Mouse (Mus musculus) left cerebral cortex, postnatal 25 days (tissue): ENCODE results near the gene Dgkd. TPM values are rescaled to one million over a fixed set of nuclear protein-coding genes. Genes with fewer than 3 reads are reported as not detected.

Experiments
- DNase-seq, 2 experiments: peaks; one replicate each; pipeline ENCODE4 v3.0.0; 2022; ENCODE audit warnings: low spot score in 2 of 2, mixed read lengths in 1 of 2
- intact Hi-C: fragments of 180-260 bp; cut with DNase I; formaldehyde crosslinking; loops from one replicate; pipeline ENCODE4 v1.15.1; 2025
- total RNA-seq, 2 experiments: library from RNA; stranded (reverse); gene quantifications; 2 replicates each; pipeline ENCODE4 v1.2.3; 2021

Dgkd gene
- total RNA-seq, 2 experiments from 2014 or later, result 106 to 107 TPM

DNA sequence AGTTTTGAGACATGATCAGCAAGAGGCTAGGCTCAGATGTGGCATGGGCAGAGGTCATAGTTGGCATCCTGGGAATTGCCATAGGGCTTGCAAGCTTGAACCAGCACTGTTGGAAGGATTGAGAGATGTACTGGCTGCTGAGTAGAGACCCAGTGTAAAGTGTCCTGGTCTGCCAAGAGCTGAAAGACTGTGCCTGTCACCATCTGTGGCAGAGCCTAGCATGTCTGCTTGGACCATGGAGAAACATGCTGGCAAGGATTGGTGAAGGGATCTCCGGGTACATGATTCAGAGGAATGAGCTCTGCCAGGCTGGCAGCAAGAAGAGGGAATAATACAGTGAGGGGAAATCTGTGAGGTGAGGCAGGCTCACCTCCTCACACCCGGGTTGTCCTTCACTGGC lies 65.0 kb downstream of the Dgkd start:
- DNase-seq, result no peak
- intact Hi-C loops, result no loop called here

- intact Hi-C loops, result loop anchor here (5.0 kb wide), 2 partner anchors 158 to 473 kb away; no protein-coding TSS in a partner anchor
- DNase-seq, result no peak
Measured at GRCm38 (mm10) chr1:87920056-87920614, 67.0 kb downstream of the Dgkd start.

DNA sequence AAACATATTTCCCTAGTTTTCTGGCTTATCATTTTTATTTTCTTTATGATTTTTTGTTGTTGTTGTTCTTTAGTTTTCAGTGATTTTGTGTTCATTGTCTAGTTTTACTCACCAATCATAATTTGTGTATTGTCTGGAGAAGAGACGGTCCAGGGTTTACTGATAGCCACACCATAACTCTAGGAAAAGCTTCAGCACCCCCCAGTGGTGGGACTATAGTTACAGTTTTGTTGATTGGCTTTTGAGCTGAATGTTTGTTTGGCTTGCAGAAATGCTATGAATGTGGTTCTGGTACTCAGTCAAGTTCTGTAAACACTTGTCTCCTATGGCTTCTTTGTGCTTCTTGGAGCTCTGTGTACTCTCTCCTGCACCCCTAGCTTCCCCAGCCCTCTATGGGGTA lies 69.6 kb downstream of the Dgkd start:
- intact Hi-C loops, result loop anchor here (2.0 to 5.0 kb wide), 3 partner anchors 140 to 475 kb away; no protein-coding TSS in a partner anchor
- DNase-seq, result peak in 1 of 2 experiments; percentile 55

DNA sequence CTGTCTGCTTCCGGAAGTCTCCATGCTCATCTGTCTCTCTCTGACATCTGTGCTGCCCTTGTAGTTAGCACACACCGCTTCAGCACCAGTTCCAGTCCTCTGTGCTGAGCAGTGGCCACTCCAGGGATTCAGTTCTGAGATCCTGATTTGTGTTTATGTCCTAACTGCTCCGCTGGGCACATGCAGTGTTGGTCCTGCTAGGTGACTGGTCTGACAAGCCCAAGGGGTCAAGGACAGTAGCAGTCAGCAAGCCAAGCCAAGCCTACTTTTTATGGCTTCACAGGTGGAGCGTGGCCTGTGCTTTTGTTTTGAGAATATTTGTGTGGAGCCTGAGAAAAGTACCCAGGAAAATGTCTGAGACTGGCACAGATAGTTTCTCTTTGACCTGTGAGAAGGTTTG lies 71.8 kb downstream of the Dgkd start:
- intact Hi-C loops, result loop anchor here (5.0 kb wide), 2 partner anchors 163 to 478 kb away; no protein-coding TSS in a partner anchor
- no peak for DNase-seq

DNA sequence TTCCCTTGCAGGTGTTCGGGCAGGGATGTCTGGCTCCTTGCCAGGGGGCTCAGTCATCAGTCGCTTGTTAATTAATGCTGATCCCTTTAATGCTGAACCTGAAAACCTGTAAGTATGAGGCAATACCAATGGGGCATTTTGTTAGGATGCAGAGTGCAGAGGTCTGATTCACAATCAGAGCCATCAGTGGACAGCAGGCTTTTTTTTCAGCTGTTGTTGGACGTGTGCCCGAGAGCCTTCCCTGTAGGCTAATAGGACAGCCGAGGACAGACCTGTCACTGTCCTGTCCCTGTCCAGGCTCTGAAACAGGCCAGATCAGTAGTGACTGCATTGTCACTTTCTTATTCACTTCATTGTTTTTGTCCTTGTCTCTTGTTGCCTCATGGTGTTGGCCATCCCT lies 76.6 kb downstream of the Dgkd start:
- DNase-seq, result no peak
- intact Hi-C loops, result loop anchor here (5.0 kb wide), 1 partner anchor 72 kb away; no protein-coding TSS in a partner anchor

DNA sequence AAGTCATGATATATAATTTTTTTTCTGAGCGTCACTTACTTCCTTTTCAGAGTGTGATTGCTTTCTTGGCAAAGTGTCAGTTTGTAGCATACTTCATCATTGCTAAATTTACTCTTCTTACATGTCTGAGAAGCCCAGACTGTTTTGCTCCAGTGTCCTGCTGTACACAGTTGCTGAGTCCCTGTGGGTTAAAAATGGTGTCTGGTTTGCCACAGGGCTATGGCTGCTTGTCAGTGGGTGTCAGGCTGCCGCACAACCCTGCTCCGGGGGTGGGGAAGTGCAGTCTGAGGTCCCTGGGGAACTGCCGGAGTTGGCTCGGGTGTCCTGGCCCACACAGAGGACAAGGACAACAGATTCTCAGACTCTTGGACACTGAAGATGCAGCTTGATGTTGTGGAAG lies 80.0 kb downstream of the Dgkd start:
- intact Hi-C loops, result loop anchor here (5.0 kb wide), 1 partner anchor 76 kb away; no protein-coding TSS in a partner anchor
- DNase-seq, result peak in 1 of 2 experiments; percentile 69

- intact Hi-C loops, result no loop called here
- DNase-seq, result peak in 1 of 2 experiments; percentile 69
Measured at GRCm38 (mm10) chr1:87935095-87935494, 82.0 kb downstream of the Dgkd start.

DNA sequence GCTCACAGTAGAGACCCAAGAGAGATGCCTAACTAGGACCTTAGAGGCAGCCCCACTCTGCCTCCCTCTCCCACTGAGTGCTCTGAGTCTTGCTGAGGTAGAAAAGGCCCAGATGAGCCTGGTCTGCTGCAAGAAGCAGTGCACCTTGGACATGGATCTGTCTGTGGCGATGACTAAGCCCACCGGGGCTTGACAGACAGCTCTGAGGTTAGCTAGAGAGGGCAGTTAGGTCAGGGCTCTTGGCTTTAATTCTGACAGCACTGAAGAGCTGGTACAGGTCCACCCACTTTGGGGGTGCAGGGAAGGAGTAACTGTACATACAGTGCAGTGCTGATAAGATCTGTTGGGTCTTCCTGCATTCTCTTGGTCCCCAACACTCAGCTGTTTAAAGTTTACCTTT lies 82.5 kb downstream of the Dgkd start:
- intact Hi-C loops, result no loop called here
- DNase-seq, result no peak

DNA sequence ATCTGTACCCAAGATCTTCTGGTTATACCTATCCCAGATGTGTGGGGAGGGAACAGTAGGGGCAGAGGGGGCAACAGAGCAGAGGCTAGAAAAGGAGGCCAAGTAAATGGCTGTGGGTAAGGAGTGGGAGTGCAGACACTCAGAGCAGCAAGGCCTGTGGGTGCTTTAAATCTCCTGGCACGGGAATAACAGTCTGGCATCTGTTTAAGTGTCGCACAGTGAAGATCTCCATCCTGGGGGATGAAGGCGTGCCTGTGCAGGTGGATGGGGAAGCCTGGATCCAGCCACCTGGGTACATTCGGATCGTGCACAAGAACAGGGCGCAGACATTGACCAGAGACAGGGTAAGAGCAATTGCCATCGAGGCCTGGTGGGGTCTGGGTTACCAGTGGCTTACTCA lies 83.0 kb downstream of the Dgkd start:
- peak; percentile 46 to 82 for DNase-seq
- intact Hi-C loops, result no loop called here

- intact Hi-C loops, result no loop called here
- peak in 1 of 2 experiments; percentile 43 for DNase-seq
Measured at GRCm38 (mm10) chr1:87936516-87936915, 83.4 kb downstream of the Dgkd start.

DNA sequence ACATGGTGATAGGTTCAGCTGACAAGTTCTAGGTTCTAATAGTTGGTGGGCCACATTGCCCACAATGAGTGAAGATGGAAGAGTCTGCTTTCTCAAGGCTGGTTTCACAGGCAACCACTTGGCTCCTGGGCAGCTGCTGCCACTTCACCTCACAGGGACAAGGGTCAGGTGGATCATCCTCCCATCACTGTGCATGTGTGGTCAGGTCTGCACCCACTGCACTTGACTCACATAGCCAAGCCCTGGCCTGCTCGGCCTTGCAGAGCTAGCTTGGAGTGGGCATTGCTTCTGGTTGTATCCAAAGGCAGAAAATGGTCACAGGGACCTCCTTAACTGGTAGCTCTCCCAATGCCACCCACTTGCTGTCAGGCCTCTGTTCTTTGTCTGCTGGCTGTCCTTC lies 88.7 kb downstream of the Dgkd start:
- intact Hi-C loops, result no loop called here
- no peak for DNase-seq

DNA sequence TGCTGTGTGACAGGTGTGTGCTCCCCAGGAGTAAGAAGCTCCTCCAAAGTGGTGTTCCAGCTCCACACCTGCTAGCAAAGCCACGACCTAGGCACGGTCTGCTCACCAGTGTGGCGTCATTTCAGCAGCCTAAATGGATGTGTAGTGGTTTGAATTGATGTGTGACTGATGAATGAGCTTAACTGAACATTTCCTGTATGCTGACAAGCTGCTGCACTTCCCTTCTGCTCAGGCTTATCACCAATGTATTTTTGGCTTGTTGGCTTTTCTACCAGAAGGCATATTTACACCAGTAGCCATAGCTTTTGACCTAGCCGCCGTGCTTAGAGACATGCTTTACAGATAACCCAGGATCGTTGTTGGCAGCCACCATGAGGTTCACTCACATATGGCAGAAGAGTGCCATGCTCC lies 94.6 kb downstream of the Dgkd start:
- intact Hi-C loops, result no loop called here
- DNase-seq, result no peak

DNA sequence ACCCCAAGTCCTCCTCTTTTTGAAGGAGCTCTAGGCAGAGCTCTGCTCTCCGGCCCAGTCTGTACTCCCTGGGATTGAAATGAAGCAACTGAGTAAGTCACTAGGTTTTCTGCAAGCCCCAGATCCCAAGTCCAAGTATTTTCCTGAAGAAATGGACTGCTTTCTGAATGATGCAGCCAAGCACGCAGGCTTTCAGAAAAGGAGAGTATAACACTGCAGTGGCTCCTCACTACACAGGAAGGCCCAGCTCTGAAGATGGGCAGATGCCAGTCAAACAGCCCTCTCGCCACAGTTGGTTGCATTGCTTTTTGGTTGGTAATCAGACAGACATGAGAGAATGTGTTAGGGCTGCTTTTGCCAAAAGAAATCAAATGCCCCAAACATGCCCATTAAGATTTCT lies 98.6 kb downstream of the Dgkd start:
- DNase-seq, result no peak
- intact Hi-C loops, result no loop called here

GRCm38 (mm10) chr1:87953073-87953472 lies 100.0 kb downstream of the Dgkd start:
- DNase-seq, result no peak
- intact Hi-C loops, result no loop called here

DNA sequence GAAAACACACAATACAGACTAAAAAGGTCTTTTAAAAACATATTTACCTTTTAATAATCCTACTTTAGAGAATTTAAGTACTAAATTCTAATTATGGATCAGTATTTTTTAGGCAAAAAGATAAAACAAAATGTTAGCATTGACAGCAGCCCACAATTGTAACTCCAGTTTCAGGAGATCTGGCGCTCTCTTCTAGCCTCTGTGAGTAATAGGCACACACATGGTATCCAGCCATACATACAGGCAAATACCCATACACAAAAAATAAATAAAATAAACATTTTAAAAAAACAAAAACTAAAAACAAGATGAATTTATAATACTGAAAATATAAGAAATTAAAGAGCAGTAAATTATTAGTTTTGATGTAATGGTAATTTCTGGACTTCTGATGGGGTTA lies 105.8 kb downstream of the Dgkd start:
- intact Hi-C loops, result no loop called here
- DNase-seq, result no peak

GRCm38 (mm10) chr1:87959532-87959931 lies 106.4 kb downstream of the Dgkd start:
- intact Hi-C loops, result no loop called here
- no peak for DNase-seq

GRCm38 (mm10) chr1:87959998-87960431 lies 106.9 kb downstream of the Dgkd start:
- intact Hi-C loops, result no loop called here
- DNase-seq, result no peak

GRCm38 (mm10) chr1:87960752-87961151 lies 107.7 kb downstream of the Dgkd start:
- DNase-seq, result no peak
- intact Hi-C loops, result no loop called here

DNA sequence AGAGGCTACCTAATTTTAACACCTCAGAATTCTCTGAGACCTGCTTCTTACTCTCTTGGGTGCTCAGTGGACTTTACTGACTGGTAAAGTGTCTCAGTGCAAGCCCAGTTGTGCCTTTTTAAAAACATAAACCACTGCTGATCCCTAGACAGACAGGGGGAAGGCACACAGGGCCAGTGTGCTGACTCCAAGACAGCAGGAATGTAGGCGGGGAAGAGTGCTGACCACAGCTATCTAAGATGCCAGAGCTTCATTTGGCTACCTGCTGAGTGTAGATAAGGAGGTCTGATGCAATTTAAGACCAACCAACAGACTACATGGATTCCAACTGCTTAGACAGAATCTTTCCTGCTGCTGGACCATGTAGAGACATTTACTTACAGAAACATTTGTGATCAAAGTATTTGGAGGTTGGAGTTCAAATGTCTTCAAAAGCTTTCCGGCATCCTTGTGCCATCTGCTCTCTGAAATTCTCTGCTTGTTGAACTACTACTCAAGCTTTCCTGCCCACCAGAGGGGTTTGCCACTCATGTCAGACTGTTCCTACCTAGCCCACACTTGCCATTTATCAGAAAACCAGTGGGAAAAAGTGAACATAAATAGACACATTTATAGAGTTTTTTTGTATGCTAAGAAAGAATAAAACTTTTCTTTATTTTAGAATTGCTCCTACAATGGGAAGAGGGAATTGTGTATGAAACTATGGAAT lies 108.5 kb downstream of the Dgkd start:
- intact Hi-C loops, result no loop called here
- DNase-seq, result no peak

GRCm38 (mm10) chr1:87970381-87970780 lies 117.3 kb downstream of the Dgkd start:
- intact Hi-C loops, result no loop called here
- DNase-seq, result no peak

GRCm38 (mm10) chr1:87982291-87982690 lies 129.2 kb downstream of the Dgkd start:
- intact Hi-C loops, result loop anchor here (10.0 kb wide), 1 partner anchor 537 kb away; no protein-coding TSS in a partner anchor
- DNase-seq, result peak; percentile 14 to 64
